Mouse (Mus musculus): ENCODE data around the gene Erap1. TPM values are rescaled to one million over a fixed set of nuclear protein-coding genes. Genes with fewer than 3 reads are reported as not detected.
A peak's percentile ranks its signal among the peaks of the same experiment; 100 is the strongest.
"Not testable (repeated sequence)": the region's sequence is repeated elsewhere in the genome, so short reads cannot be mapped to it uniquely, and the experiment has no call there.

Erap1 gene
- 57.4 and 60.3 TPM in 2 replicates for total RNA-seq (2021)
- long read RNA-seq, experiment 1, full-length matches to known transcripts = 14 of 17 reads
- long read RNA-seq, experiment 1, partial matches to known transcripts = 3 of 17 reads
- long read RNA-seq, experiment 1, other reads (novel, unspliced or antisense) = 0 of 17 reads
- long read RNA-seq, experiment 2, full-length matches to known transcripts = 9 of 13 reads
- long read RNA-seq, experiment 2, partial matches to known transcripts = 1 of 13 reads
- long read RNA-seq, experiment 2, other reads (novel, unspliced or antisense) = 3 of 13 reads

DNA sequence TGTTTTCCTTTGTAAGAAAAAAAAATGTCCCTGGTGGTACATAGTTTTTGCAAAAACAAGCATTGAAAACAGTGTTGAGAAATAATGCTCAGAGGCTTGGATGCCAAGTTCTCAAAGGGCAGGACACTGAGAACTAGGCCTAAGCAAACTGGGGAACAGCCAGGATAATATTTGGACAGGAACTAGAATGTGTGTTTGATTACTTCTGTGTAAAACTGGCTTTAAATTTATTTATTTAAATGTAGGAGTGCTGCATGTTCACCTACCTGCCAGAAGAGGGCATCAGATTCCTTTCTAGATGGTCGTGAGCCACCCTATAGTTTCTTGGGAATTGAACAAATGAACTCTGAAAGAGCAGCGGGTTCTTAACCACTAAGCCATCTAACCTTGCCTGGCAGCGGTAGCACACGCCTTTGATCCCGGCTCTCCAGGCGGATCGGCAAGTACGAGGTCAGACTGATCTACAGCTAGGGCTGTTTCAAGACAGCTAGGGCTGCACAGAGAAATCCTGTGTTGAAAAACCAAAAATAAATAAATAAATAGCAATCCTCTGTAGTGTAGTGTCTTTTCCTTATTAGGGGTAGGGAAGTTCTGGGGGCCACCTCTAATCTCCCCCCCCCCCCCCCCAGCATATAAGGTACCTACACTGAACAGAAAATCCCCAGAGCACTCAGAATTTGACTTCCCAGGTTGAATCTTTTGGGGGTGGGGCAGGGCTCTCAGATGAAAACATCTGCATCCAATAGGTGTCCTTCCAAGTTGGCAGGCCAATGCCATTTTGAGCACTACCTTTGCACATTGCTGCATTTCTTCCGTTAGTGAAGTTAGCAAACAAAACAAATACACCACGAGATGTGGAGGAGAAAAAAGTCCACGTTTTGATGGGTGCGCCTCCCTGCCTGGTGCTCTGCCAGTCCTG is at the start of gene Erap1:
Gene Erap1 (plus strand): TSS at position 776 of the 919 bp plus-strand sequence.
- DNase-seq = peak; percentile 43

DNA sequence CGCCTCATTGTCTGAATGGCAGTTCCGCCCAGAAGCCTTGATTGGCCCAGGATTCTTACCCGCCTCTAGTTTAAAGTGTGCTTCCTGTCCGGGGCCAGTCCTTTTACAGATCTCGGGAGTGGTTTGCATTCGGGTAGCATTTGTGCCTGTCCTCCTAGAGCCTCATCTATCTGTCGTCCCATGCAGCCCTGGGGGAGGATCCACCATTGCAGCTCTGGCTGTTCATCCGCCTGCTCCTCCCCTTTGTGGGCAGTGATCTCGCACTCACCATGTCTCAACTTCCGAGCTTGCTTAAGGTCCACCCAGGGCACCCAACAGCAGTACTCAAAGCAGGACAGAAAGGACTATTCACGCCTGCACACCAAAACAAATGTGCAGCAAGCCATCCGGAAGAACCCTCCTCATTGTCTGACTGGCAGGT is 48.0 kb upstream of the Erap1 start:
- DNase-seq = peak; percentile 52

GRCm38 (mm10) chr13:74591828-74592227 is 47.5 kb upstream of the Erap1 start:
- DNase-seq = not testable (repeated sequence)

DNA sequence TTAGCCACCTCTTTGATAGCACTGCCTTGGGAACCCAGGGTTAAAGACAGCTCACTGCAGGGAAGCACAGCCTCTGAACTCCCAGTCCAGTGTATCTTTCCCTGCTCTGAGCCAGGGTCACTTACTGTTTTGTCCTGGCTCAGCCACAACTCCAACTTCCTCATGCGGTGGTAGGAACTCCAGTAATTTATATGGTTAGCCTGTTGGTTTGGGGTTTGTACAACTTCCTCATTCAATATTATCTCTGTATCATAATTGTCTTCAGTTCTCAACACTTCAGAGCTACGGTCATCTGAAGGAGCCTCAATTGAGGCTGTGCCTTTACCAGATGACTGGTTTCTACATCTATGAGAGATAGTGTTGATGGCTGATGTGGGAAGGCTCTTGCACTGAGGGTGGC is 42.3 kb upstream of the Erap1 start:
- not testable (repeated sequence) for DNase-seq

DNA sequence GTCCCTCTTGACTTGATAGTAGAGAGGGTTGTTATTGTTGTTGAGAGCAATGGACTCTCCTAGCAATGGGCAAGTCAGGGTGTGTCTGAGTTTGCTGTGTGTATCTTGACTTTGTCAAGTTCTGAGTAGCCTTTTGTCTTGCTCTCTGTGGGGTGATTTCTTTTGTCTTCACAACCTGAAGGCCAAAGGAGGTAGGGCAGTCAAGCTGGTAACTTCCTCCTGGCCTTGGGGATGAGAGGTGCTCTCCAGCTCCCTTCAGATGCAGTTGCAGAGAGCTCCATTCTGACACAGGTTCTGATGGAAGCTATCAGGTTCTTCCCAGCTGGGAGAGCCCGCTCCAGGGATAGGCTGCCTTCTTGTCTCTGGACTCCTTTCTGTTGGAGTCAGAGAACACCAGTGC is 37.6 kb upstream of the Erap1 start:
- not testable (repeated sequence) for DNase-seq

- peak; percentile 89 for DNase-seq
Measured at GRCm38 (mm10) chr13:74617163-74618019, 22.0 kb upstream of the Erap1 start.

DNA sequence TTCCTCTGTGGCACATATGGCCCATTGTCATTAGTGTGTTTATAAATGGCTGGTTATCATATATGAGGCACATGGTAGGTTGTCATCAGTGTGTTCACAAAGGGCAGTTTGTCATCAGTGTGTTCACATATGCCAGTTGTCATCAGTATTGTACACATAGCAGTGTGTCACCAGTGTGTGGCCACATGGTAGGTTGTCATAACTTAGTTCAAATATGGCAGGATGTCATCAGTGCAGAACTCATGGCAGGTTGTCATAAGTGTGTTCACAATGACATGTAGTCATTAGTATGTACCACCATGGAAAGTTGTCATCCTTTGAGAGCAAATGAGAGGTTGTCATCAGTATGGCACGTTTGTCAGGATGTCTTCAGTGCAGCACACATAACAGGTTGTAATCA is 7.0 kb upstream of the Erap1 start:
- no peak for DNase-seq

DNA sequence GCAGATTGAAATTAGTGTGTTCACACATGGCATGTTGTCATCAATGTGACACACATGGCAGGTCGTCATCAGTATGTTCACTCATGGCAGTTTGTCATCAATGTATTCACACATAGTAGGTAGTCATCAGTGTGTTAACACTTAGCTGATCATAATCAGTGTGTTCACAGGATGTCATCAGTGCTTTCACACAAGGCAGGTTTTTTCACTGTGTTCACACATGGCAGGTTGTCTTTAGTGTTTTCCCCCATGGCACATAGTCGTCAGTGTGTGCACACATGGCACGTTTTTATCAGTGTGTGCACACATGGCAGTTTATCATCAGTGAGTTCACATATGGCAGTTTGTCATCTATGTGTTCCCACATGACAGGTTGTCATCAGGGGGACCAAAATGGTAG is 6.5 kb upstream of the Erap1 start:
- no peak for DNase-seq

GRCm38 (mm10) chr13:74639712-74640522 is 549 bp downstream of the Erap1 start:
- DNase-seq = peak; percentile 94

DNA sequence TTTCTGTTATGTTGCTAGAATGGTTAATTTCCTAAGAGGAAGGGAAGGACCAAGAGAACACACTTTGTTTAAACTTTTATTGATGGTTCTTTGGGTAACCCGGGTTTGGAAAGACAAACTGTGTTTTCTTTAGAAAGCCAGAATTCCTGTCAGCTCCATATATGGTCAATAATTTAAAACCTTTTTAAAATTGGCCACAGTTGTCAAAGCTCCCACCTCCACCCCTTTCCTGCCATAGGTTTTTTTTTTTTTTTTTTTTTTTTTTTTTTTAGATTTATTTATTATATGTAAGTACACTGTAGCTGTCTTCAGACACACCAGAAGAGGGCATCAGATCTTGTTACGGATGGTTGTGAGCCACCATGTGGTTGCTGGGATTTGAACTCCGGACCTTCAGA is 1.2 kb downstream of the Erap1 start:
- not testable (repeated sequence) for DNase-seq

GRCm38 (mm10) chr13:74695497-74696193 is 56.3 kb downstream of the Erap1 start:
- no peak for DNase-seq

- DNase-seq = no peak
Measured at GRCm38 (mm10) chr13:74696225-74696624, 56.9 kb downstream of the Erap1 start.

- DNase-seq = no peak
Measured at GRCm38 (mm10) chr13:74719002-74719401, 79.6 kb downstream of the Erap1 start.

- no peak for DNase-seq
Measured at GRCm38 (mm10) chr13:74733726-74734125, 94.4 kb downstream of the Erap1 start.

GRCm38 (mm10) chr13:74735834-74736233 is 96.5 kb downstream of the Erap1 start:
- DNase-seq = no peak

- DNase-seq = no peak
Measured at GRCm38 (mm10) chr13:74736396-74736795, 97.0 kb downstream of the Erap1 start.
